Mouse (Mus musculus) E14TG2a.4 (cell line): Measurements from ENCODE around the gene Olfr824.

Experiments used
- CTCF ChIP-seq: conservative IDR thresholded peaks from 2 replicates; pipeline ENCODE4 v1.5.1; 2014; ENCODE audit warnings: low read length
- POU5F1 ChIP-seq: IDR thresholded peaks from 2 replicates; pipeline ENCODE4 v1.6.1; 2014; ENCODE audit warnings: low read length, borderline replicate concordance

GRCm38 (mm10) chr10:130096104-130096503 is 33.7 kb downstream of the Olfr824 start:
- TF ChIP-seq CTCF = peak; percentile 36
- no peak for TF ChIP-seq POU5F1
